Mouse (Mus musculus): ENCODE results near the gene Tns2. TPM values are rescaled to one million over a fixed set of nuclear protein-coding genes. Genes with fewer than 3 reads are reported as not detected.
A peak's percentile ranks its signal among the peaks of the same experiment; 100 is the strongest.

Gene Tns2
- total and polyA plus RNA-seq, 3 experiments = 114 to 184 (median 130) TPM

GRCm38 (mm10) chr15:102070476-102071467 lies 29.4 kb upstream of the Tns2 start:
- intact Hi-C loops (cut with DNase I) = loop anchor here (10.0 kb wide), 1 partner anchor 604 kb away; the partner anchor contains the start of gene Atp5g2

GRCm38 (mm10) chr15:102072963-102073558 lies 27.2 kb upstream of the Tns2 start:
- Histone ChIP-seq H3K27ac (peak overlapping the region; percentile 92), H3K4me3 (peak overlapping the region; percentile 52), H3K9ac (ENCODE audit: low read depth, low read length) (no peak overlapping the region), H3K36me3 (ENCODE audit: control insufficient read depth, insufficient read depth, low read length) (peaks cover 7% of the 10 kb centered on the region), H3K4me1 (ENCODE audit: control insufficient read depth, insufficient read depth, low read length) (no peaks in the 10 kb centered on the region; the same call in 1 of the 2 replicates), H3K27me3 (ENCODE audit: control insufficient read depth, insufficient read depth, low read length) (no peaks in the 10 kb centered on the region), H3K79me2 (replicated peaks; ENCODE audit: control insufficient read depth, insufficient read depth, low read length) (peaks cover 6% of the 10 kb centered on the region; the same call in 1 of the 2 replicates)
- intact Hi-C loops (cut with DNase I) = loop anchor here (10.0 kb wide), 1 partner anchor 602 kb away; the partner anchor contains the start of gene Atp5g2
- 15% methylated on average over 6 of the region's 6 CpGs for WGBS
- no peak for DNase-seq
- no peak for TF ChIP-seq POLR2A (IDR thresholded peaks at IDR 0.05; ENCODE audit: insufficient read depth, low read depth, low read length)
- no peak for TF ChIP-seq EP300 (IDR thresholded peaks at IDR 0.05; ENCODE audit: insufficient read depth, low read depth, low read length)
- no peak for TF ChIP-seq CTCF (IDR thresholded peaks at IDR 0.05)

More at GRCm38 (mm10) chr15:102070476-102071467, 29.4 kb upstream of the Tns2 start:
- Histone ChIP-seq H3K27ac (no peak overlapping the region), H3K36me3 (ENCODE audit: control insufficient read depth, insufficient read depth, low read length) (peaks cover 7% of the 10 kb centered on the region), H3K4me3 (no peak overlapping the region), H3K27me3 (ENCODE audit: control insufficient read depth, insufficient read depth, low read length) (no peaks in the 10 kb centered on the region), H3K79me2 (replicated peaks; ENCODE audit: control insufficient read depth, insufficient read depth, low read length) (peaks cover 6% of the 10 kb centered on the region; the same call in 1 of the 2 replicates), H3K4me1 (ENCODE audit: control insufficient read depth, insufficient read depth, low read length) (no peaks in the 10 kb centered on the region; the same call in 1 of the 2 replicates), H3K9ac (ENCODE audit: low read depth, low read length) (no peak overlapping the region)
- 65% methylated on average over 13 of the region's 13 CpGs for WGBS
- no peak for TF ChIP-seq CTCF (IDR thresholded peaks at IDR 0.05)
- TF ChIP-seq POLR2A (IDR thresholded peaks at IDR 0.05; ENCODE audit: insufficient read depth, low read depth, low read length) = no peak
- no peak for TF ChIP-seq EP300 (IDR thresholded peaks at IDR 0.05; ENCODE audit: insufficient read depth, low read depth, low read length)
- no peak for DNase-seq

GRCm38 (mm10) chr15:102073559-102074069 lies 26.6 kb upstream of the Tns2 start, which contains the start of gene Eif4b:
Gene Eif4b, plus strand, starts transcription at chr15:102073773.
- Histone ChIP-seq H3K27ac (peak within 1 kb of the TSS; percentile 92), H3K79me2 (replicated peaks; ENCODE audit: control insufficient read depth, insufficient read depth, low read length) (peaks cover 6% of the 10 kb centered on the region; the same call in 1 of the 2 replicates), H3K9ac (ENCODE audit: low read depth, low read length) (peak within 1 kb of the TSS; percentile 85), H3K27me3 (ENCODE audit: control insufficient read depth, insufficient read depth, low read length) (no peaks in the 10 kb centered on the region), H3K4me3 (peak within 1 kb of the TSS; percentile 88), H3K4me1 (ENCODE audit: control insufficient read depth, insufficient read depth, low read length) (no peaks in the 10 kb centered on the region; the same call in 1 of the 2 replicates), H3K36me3 (ENCODE audit: control insufficient read depth, insufficient read depth, low read length) (peaks cover 7% of the 10 kb centered on the region)
- DNase-seq = peak; percentile 97 to 100
- intact Hi-C loops (cut with DNase I) = loop anchor here (10.0 kb wide), 1 partner anchor 601 kb away; the partner anchor contains the start of gene Atp5g2
- under 1% methylated on average over 58 of the region's 58 CpGs for WGBS
- TF ChIP-seq CTCF (IDR thresholded peaks at IDR 0.05) = peak; percentile 15; the same call in 1 of the 2 replicates
- TF ChIP-seq EP300 (IDR thresholded peaks at IDR 0.05; ENCODE audit: insufficient read depth, low read depth, low read length) = peak; percentile 33; the same call in 1 of the 2 replicates
- peak; percentile 64 for TF ChIP-seq POLR2A (IDR thresholded peaks at IDR 0.05; ENCODE audit: insufficient read depth, low read depth, low read length)

GRCm38 (mm10) chr15:102074070-102074731 lies 26.0 kb upstream of the Tns2 start:
- Histone ChIP-seq H3K36me3 (ENCODE audit: control insufficient read depth, insufficient read depth, low read length) (peaks cover 7% of the 10 kb centered on the region), H3K9ac (ENCODE audit: low read depth, low read length) (peak overlapping the region; percentile 85), H3K27me3 (ENCODE audit: control insufficient read depth, insufficient read depth, low read length) (no peaks in the 10 kb centered on the region), H3K27ac (peak overlapping the region; percentile 92), H3K4me3 (peak overlapping the region; percentile 88), H3K79me2 (replicated peaks; ENCODE audit: control insufficient read depth, insufficient read depth, low read length) (peaks cover 6% of the 10 kb centered on the region; the same call in 1 of the 2 replicates), H3K4me1 (ENCODE audit: control insufficient read depth, insufficient read depth, low read length) (no peaks in the 10 kb centered on the region; the same call in 1 of the 2 replicates)
- WGBS = under 1% methylated on average over 57 of the region's 57 CpGs
- DNase-seq = peak; percentile 67 to 70
- no peak for TF ChIP-seq CTCF (IDR thresholded peaks at IDR 0.05)
- no peak for TF ChIP-seq POLR2A (IDR thresholded peaks at IDR 0.05; ENCODE audit: insufficient read depth, low read depth, low read length)
- no peak for TF ChIP-seq EP300 (IDR thresholded peaks at IDR 0.05; ENCODE audit: insufficient read depth, low read depth, low read length)
- intact Hi-C loops (cut with DNase I) = loop anchor here (10.0 kb wide), 1 partner anchor 601 kb away; the partner anchor contains the start of gene Atp5g2
